Mouse (Mus musculus): ENCODE results near the gene Itpkb. TPM values are rescaled to one million over a fixed set of nuclear protein-coding genes. Genes with fewer than 3 reads are reported as not detected.

Itpkb gene
- polyA plus RNA-seq, 1 experiment from 2014 or later: 1.4 TPM

DNA sequence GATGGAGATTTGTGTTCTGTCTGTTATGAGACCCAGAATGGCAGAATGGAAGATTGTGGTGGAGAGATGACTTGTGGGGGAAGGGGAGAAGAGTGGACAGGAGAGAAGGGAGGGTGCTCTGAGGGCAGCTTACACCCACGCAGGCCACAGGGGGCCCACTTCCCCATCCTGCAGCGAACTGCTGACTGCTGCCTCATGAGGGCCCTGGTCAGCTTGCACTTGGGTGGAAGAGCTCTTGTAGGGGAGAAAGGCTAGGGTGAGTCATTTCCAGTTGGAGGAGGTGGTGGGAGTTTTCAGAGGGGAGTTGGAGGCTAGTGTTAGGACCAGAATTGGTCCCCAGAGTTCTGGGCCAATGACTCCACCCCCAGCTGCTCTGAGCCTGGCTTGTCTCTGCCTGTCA, 86.8 kb downstream of the Itpkb start:
- Histone ChIP-seq H3K4me1 (ENCODE audit: insufficient read depth) (peaks cover 4% of the 10 kb centered on the region; the same call in 1 of the 2 replicates), H3K4me2 (ENCODE audit: low read depth, low read length) (no peak overlapping the region), H3K4me3 (ENCODE audit: low read depth, low read length) (no peak overlapping the region), H3K36me3 (replicated peaks; ENCODE audit: insufficient read depth, low read length) (peaks cover 11% of the 10 kb centered on the region), H3K27me3 (ENCODE audit: insufficient read depth, low read length) (no peaks in the 10 kb centered on the region), H3K27ac (ENCODE audit: low read depth) (no peak overlapping the region), H3K9ac (replicated peaks) (no peak overlapping the region), H3K9me3 (ENCODE audit: low read length) (no peaks in the 10 kb centered on the region)
- WGBS (ENCODE audit: insufficient replicate concordance): 22% methylated on average over 2 of the region's 2 CpGs
- ATAC-seq (peak; percentile 40; the same call in 1 of the 2 replicates), DNase-seq (peak; percentile 42)
- TF ChIP-seq EP300 (IDR thresholded peaks at IDR 0.05; ENCODE audit: low read depth): no peak
- peak; percentile 30 for TF ChIP-seq CTCF (IDR thresholded peaks at IDR 0.05; ENCODE audit: low read depth)

DNA sequence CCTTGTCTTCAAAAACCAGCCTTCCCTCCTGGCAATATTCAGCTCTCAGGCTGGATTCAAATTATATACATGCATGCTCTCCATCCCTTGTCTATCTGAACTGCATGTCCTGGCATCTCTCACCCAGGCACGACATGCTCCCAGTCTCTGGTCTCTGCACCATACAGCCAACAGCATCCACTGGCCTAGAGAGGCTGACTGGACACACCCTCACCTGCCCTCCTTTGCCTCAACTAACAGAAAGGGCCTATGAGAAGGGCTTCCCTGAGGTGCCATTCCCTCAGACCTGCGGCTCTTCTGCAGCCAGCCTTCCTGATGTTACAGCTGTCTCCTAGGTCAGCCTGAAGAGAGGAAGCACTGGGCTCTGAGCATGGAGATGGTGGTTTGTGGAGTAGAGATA, 88.8 kb downstream of the Itpkb start:
- H3K9me3 ChIP-seq (ENCODE audit: low read length): no peaks in the 10 kb centered on the region
- DNase-seq: no peak
- no peak for ATAC-seq
- TF ChIP-seq EP300 (IDR thresholded peaks at IDR 0.05; ENCODE audit: low read depth): no peak
- no peak overlapping the region for H3K27ac ChIP-seq (ENCODE audit: low read depth)
- H3K4me3 ChIP-seq (ENCODE audit: low read depth, low read length): no peak overlapping the region
- H3K4me2 ChIP-seq (ENCODE audit: low read depth, low read length): no peak overlapping the region
- H3K36me3 ChIP-seq (replicated peaks; ENCODE audit: insufficient read depth, low read length): peaks cover 11% of the 10 kb centered on the region
- no peak overlapping the region for H3K9ac ChIP-seq (replicated peaks)
- 87% methylated on average over 2 of the region's 2 CpGs for WGBS (ENCODE audit: insufficient replicate concordance)
- H3K4me1 ChIP-seq (ENCODE audit: insufficient read depth): peaks cover 4% of the 10 kb centered on the region; the same call in 1 of the 2 replicates
- no peaks in the 10 kb centered on the region for H3K27me3 ChIP-seq (ENCODE audit: insufficient read depth, low read length)

DNA sequence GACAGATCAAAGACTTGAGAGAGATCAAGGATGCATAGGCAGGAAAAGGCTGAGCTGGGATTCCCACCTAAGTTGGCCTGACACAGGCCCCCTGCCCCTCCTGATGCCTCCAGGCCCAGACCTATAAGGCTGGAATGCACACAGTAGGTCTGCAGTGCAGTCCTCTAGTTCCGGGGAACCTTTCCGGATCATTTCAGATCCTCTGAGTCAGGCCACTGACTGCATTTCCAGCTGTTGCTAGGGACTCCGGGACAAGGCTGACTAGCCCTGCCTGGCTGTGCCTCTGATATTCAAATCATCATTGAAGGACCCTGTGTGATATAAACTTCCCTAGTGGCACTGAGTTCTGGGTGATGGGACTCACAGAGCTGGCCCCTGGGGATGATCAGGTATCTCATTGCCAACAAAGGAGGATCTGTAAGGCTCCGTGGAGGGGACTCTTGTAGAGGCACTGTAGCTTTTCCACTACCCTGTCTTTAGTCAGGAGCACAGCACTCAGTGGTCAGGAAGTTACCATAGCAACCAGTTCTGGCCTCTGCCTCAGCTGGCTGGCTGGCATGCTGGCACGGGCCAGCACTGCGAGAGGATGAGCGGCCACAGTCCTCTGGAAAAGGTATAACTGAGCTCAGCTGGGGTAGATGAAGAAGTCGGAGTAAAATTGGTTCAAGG, 90.3 kb downstream of the Itpkb start:
- Histone ChIP-seq H3K27ac (ENCODE audit: low read depth) (no peak overlapping the region), H3K27me3 (ENCODE audit: insufficient read depth, low read length) (no peaks in the 10 kb centered on the region), H3K36me3 (replicated peaks; ENCODE audit: insufficient read depth, low read length) (peaks cover 8% of the 10 kb centered on the region; the same call in 1 of the 2 replicates), H3K9me3 (ENCODE audit: low read length) (no peaks in the 10 kb centered on the region), H3K4me2 (ENCODE audit: low read depth, low read length) (no peak overlapping the region), H3K4me3 (ENCODE audit: low read depth, low read length) (no peak overlapping the region), H3K4me1 (ENCODE audit: insufficient read depth) (peaks cover 4% of the 10 kb centered on the region; the same call in 1 of the 2 replicates), H3K9ac (replicated peaks) (no peak overlapping the region)
- DNase-seq (no peak), ATAC-seq (no peak)
- 74% methylated on average over 8 of the region's 8 CpGs for WGBS (ENCODE audit: insufficient replicate concordance)
- no peak for TF ChIP-seq CTCF (IDR thresholded peaks at IDR 0.05; ENCODE audit: low read depth)
- no peak for TF ChIP-seq EP300 (IDR thresholded peaks at IDR 0.05; ENCODE audit: low read depth)

DNA sequence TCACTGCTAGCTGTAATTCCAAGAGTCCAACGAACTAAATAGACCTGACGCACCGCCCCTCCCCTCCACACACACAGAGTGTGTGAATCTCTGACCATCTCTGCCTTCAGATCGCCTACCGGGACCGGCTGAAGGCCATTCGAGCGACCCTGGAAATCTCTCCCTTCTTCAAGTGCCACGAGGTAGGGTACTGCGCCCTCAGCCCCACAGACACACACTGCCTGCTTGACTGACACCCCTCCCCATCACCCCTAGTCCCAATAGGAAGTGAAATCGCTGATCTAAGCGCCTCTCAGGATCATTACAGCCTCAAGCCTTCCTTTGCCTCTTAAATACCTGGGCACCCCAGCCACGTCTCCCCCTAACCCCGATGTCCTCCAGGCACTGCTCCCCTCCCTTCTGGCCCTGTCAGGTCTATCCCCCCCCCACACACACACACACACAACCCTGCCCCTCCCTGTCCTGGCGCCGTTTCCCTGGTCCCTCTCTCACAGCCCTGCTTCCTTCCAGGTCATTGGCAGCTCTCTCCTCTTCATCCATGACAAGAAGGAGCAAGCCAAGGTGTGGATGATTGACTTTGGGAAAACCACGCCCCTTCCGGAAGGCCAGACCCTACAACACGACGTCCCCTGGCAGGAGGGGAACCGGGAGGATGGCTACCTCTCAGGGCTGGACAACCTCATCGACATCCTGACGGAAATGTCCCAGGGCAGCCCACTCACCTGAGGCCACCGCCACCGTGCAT, 91.1 kb downstream of the Itpkb start:
- H3K27ac ChIP-seq (ENCODE audit: low read depth): no peak overlapping the region
- no peak for DNase-seq
- WGBS (ENCODE audit: insufficient replicate concordance): 71% methylated on average over 25 of the region's 25 CpGs
- peaks cover 8% of the 10 kb centered on the region; the same call in 1 of the 2 replicates for H3K36me3 ChIP-seq (replicated peaks; ENCODE audit: insufficient read depth, low read length)
- no peak for TF ChIP-seq EP300 (IDR thresholded peaks at IDR 0.05; ENCODE audit: low read depth)
- TF ChIP-seq CTCF (IDR thresholded peaks at IDR 0.05; ENCODE audit: low read depth): no peak
- no peak overlapping the region for H3K4me2 ChIP-seq (ENCODE audit: low read depth, low read length)
- H3K4me1 ChIP-seq (ENCODE audit: insufficient read depth): peaks cover 4% of the 10 kb centered on the region; the same call in 1 of the 2 replicates
- ATAC-seq: no peak
- no peaks in the 10 kb centered on the region for H3K9me3 ChIP-seq (ENCODE audit: low read length)
- H3K4me3 ChIP-seq (ENCODE audit: low read depth, low read length): no peak overlapping the region
- H3K27me3 ChIP-seq (ENCODE audit: insufficient read depth, low read length): no peaks in the 10 kb centered on the region
- no peak overlapping the region for H3K9ac ChIP-seq (replicated peaks)

DNA sequence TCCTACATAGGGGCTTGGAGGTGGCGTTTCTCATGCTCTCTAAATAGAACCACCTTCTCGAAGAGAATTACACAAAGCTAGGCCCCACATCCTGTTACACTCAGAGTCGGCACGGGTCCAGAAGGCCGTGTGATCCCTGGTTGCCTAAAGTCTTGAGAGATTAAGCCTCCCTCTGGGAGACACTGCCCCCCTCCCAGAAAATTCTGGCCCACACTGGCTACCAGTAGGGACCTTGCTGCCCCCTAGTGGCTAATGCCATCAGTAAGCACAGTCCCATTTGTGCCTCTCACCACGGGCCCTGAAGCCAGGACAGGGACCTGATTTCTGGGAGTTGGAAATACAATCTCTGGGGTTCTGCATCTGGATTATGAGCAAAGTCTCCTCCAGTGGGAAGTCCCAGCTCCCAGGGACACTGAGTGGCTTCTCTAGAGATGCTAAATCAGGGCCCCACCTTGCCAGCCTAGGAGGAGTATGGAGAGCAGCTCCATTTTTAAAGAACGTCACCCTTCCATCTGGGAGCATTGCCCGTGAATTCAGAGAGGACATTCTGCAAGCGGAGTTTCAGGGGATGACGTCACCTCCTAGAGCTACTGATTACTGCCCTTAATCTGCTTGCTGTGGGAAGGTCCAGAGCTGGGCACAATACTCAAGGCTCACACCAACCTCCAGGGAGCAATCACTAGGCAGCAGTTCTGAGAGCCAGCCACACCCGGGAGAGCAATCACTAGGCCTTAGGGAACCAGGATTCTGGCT, 92.0 kb downstream of the Itpkb start:
- no peak overlapping the region for H3K4me2 ChIP-seq (ENCODE audit: low read depth, low read length)
- ATAC-seq: peak; percentile 59
- no peaks in the 10 kb centered on the region for H3K27me3 ChIP-seq (ENCODE audit: insufficient read depth, low read length)
- TF ChIP-seq CTCF (IDR thresholded peaks at IDR 0.05; ENCODE audit: low read depth): peak; percentile 88
- no peak for TF ChIP-seq EP300 (IDR thresholded peaks at IDR 0.05; ENCODE audit: low read depth)
- DNase-seq: peak; percentile 81
- H3K9me3 ChIP-seq (ENCODE audit: low read length): no peaks in the 10 kb centered on the region
- 35% methylated on average over 11 of the region's 11 CpGs for WGBS (ENCODE audit: insufficient replicate concordance)
- H3K9ac ChIP-seq (replicated peaks): peak overlapping the region; percentile 30; the same call in 1 of the 2 replicates
- no peak overlapping the region for H3K27ac ChIP-seq (ENCODE audit: low read depth)
- no peak overlapping the region for H3K4me3 ChIP-seq (ENCODE audit: low read depth, low read length)
- H3K36me3 ChIP-seq (replicated peaks; ENCODE audit: insufficient read depth, low read length): peaks cover 8% of the 10 kb centered on the region; the same call in 1 of the 2 replicates
- H3K4me1 ChIP-seq (ENCODE audit: insufficient read depth): peaks cover 4% of the 10 kb centered on the region; the same call in 1 of the 2 replicates
